ENCODE assay signal across 8 mouse cellular contexts in genomic region chr16:93710924-93711323, GRCm38 (mm10). TPM values are rescaled to one million over a fixed set of nuclear protein-coding genes. Genes with fewer than 3 reads are reported as not detected.
DNase-seq lines count a peak whose midpoint lies in the region; ATAC-seq and TF ChIP-seq lines count a peak whose summit lies in the region.

No protein-coding gene starts in this region.

- peak; percentile 94 for DNase-seq in adipocyte (ENCODE audit: low spot score)
- peak; percentile 79 for DNase-seq in gastrocnemius, adult 2 months
- DNase-seq in induced T-regulatory cell, adult 2 months (ENCODE audit: low read depth): peak; percentile 90
- DNase-seq in left cerebral cortex, adult 9 months (ENCODE audit: low spot score in 2 of 2): peak; percentile 71 to 87
- DNase-seq in right cerebral cortex, postnatal 14 days: peak; percentile 59
- DNase-seq in yolk sac, embryonic 10.5 days (ENCODE audit: low spot score): peak; percentile 80

- intact Hi-C loops in gastrocnemius, adult 2 months (cut with DNase I): no loop called here

- H3K9me3 ChIP-seq in megakaryocyte, embryonic 14.5 days: 0 out of 2 replicates have a peak, but pooled peaks cover 2% of the 10 kb centered on the region

- H3K4me3 ChIP-seq in gastrocnemius, adult 2 months: peak overlapping the region; percentile 84
- H3K4me3 ChIP-seq in megakaryocyte, embryonic 14.5 days (replicated peaks): peak overlapping the region; percentile 96

- peak; percentile 56 for ATAC-seq in common myeloid progenitor, adult 5-6 weeks (replicated peaks; ENCODE audit: low read depth, poor library complexity, severe bottlenecking)

- H3K4me1 ChIP-seq in megakaryocyte, embryonic 14.5 days: peaks cover 24% of the 10 kb centered on the region

- H3K36me3 ChIP-seq in megakaryocyte, embryonic 14.5 days (replicated peaks; ENCODE audit: low read length): peaks cover 5% of the 10 kb centered on the region

- peaks cover 22% of the 10 kb centered on the region for H3K27me3 ChIP-seq in megakaryocyte, embryonic 14.5 days (replicated peaks)

- peak; percentile 84 for TF ChIP-seq CTCF in gastrocnemius, adult 2 months (IDR thresholded peaks at IDR 0.05)

- H3K27ac ChIP-seq in gastrocnemius, adult 2 months: peak overlapping the region; percentile 84

RNA-seq across cellular contexts. Expression of gene Dop1b, which starts 0.8 kb away (rescaled TPM):
- total RNA-seq in common myeloid progenitor, adult 5-6 weeks (2017): 11.1 and 14.2 TPM in 2 replicates
- total RNA-seq in gastrocnemius, adult 2 months (2021): 10 to 100 TPM; 28.6 to 48.7 TPM
- 15.5 and 16.9 TPM in 2 replicates for polyA plus RNA-seq in megakaryocyte, embryonic 14.5 days (2012; ENCODE audit: insufficient read depth, low replicate concordance)

RNA-seq across cellular contexts. Expression of gene Cbr3, which starts 27.9 kb away (rescaled TPM):
- total RNA-seq in common myeloid progenitor, adult 5-6 weeks (2017): not detected in 2 replicates
- 1 to 10 TPM; 1.8 to 2.3 TPM for total RNA-seq in gastrocnemius, adult 2 months (2021)
- 3.0 TPM in 1 of 2 replicates, not detected in the other for polyA plus RNA-seq in megakaryocyte, embryonic 14.5 days (2012; ENCODE audit: insufficient read depth, low replicate concordance)

Comparison
In these comparisons a context has a peak if more than half of its experiments do, and no peak if none do; other contexts are left out.
1. Peak in every context shown above with its lines: DNase-seq, ATAC-seq, H3K4me3 ChIP-seq and H3K27ac ChIP-seq.